Mouse (Mus musculus) lung, postnatal 36 days (tissue): ENCODE data around the gene Wdr45.
A peak's percentile ranks its signal among the peaks of the same experiment; 100 is the strongest.

Experiments used
- DNase-seq: peaks from one replicate; pipeline ENCODE4 v3.0.0; 2022; ENCODE audit warnings: mixed read lengths

Wdr45 gene

DNA sequence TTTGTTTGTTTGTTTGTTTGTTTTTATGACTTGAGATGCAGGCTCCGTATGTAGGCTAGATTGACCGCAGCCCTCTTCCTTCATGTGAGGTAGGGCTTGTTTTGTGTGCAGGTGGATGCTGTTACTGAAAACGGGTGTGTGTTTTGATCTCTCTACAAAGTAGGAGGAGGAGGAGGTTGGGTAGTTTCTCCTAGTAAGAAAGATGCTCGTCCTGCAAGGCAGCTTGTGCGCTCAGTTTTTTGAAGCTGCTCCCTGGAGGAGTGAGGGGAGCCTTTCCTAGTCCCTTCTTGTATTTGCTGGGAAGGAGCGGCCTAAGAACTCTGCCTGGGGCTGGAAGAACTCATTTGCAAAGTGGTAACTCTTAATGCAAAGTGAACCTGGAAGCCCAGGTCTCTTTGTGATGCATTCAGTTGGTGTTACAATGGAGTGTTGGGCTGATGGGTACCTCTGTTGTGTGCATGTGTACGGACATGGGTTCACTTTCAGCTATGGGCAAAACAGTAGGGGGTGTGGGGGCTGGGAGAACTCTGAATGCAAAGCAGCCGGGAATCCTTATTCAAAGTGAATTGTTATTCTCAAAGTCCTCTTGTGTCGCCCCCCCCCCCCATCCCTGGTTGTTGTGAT is 50.6 kb downstream of the Wdr45 start:
- DNase-seq, result no peak

DNA sequence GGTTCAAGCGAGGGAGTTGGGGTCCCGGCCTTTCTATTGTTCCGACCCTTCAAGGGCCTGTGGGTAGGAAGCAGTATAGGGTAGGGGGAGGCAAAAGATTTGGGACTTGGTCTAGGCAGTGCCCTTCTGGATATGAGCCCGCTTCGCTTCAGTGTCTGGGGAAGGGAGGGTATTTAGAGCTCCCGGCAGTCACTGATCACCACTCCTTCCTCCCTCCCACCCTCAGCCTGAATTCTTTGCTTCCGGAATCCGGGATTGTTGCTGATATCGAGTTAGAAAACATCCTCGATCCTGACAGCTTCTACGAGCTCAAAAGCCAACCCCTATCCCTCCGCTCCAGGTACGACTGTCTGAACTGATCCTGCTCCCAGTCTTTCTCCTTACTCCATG is 51.1 kb downstream of the Wdr45 start:
- DNase-seq, result peak; percentile 17

DNA sequence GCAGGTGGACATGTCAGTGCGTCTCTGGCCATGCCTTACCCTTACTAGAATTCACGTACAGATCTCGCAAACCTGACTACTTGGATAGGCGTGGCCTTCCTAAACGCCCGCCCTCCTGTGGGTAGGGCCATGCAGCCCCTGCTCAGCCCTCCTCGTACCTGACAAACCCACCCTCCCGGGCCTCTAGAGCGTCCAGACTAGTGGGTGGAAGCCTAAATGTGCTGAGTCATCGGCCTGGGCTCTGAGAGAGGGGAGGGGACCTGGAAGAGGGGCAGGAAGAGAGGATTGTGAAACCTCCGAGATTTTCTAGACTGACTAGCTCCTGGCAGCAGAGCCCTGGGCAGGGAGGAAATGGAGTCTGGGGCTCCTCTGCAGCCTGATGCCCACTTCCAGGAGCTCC is 51.6 kb downstream of the Wdr45 start:
- peak; percentile 76 for DNase-seq

DNA sequence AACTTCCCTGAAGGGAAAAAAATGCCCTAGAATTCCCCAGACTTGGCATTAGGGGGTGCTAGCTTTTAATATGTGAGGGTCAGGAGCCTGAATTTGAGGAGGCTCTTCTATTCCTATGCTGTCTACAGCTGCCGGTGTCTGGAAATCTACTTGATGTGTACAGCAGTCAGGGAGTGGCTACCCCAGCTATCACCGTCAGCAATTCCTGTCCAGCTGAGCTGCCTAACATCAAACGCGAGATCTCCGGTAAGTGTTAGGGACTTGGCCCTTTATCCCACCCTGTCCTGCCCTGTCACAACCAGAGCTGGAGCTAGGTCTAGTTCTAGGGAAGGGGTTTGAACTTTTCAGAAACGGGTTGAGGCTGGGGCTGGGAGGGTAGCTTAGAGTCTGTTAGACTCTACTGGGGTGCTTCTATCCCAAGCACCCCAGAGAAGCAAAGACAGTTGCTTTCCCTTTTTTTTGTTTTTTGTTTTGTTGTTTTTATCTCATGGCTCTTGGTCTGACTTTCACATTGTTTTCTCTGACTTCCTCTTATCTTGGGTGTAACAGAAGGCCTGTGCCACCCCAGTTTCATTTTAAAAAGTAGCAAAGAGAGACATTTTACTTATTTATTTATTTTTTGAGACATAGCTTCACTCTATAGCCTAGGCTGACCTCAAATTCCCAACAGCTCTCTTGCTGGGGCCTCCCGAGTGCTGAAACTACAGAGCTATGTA is 55.3 kb downstream of the Wdr45 start:
- no peak for DNase-seq

DNA sequence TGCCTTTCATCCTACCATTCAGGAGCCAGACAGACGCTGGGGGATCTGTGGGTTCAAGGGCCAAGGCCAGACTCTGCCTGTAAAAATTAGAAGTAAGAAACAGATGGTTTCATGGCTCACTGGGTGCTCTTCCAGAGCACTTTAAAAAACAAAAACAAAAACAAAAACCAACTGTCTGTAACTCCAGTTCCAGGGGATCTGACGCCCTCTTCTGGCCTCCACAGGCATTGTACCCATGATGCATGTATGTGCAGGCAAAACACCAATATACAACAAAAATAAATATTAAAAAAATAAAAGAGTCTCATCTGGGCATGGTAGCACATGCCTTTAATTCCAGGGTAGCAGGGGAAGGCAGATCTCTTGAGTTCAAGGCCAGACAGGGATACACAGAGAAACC is 58.6 kb downstream of the Wdr45 start:
- DNase-seq, result peak; percentile 46

DNA sequence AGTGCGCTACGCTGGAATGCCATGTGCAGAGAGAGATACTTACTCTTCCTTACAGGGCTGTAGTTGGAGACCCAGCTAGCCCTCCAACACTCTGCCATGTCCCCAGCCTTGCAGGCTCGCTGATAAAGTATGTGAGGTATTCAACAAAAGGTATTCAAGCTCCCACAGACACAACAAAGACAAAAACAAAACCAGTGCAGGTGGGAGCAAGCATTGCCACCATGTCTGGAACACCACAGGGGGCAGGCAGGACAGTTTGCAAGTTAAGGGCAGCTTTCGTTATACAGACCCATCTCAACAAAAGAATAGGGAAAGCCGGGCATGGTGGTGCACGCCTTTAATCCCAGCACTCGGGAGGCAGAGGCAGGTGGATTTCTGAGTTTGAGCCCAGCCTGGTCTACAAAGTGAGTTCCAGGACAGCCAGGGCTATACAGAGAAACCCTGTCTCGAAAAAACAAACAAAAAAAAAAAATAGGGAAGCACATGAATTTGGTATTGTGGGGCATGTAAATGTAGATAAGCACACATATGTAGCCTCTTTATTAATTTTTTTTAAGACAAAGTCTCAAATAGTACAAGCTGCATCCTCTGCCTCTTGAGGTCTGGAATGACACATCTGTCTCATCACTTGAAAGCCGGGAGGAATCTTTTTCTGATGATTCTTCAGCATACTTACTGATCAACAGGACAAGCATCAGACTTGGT is 61.5 kb downstream of the Wdr45 start:
- DNase-seq, result no peak

DNA sequence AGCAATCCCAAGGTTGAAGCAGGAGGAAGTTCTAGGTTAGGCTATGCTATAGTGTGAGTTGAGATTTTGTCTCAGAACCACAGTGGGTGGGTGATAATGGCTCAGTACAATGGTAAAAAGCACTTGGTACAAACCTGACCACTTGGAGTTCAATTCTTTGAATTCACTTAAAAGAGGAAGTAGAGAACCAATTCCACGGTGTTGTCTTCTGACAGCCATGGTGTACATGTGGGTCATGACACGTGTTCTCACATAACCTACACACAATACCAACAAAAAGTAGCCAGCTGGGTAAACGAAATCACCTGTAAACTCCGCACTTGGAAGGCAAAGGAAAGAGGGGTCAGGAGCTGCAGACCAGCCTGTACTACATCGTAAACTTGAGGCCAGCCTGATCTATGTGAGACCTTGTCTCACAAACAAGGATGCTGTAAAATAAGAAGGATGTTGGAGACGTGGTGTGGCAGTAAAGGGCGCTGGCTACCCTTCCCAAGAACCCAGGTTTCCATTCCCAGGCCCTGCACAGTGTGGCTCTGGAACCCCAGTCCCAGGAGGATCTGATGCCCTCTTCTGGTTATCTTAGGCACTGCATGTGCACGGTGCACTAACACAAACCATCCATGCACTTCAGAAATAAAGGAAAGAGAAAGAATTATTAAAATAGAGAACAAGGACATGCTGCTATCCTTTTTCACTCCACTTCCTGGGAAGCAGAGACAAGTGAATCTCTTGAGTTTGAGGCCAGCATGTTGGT is 62.4 kb downstream of the Wdr45 start:
- peak; percentile 73 for DNase-seq
